Mouse (Mus musculus) heart, embryonic 11.5 days (tissue): Measurements from ENCODE around the gene Retreg2. TPM values are rescaled to one million over a fixed set of nuclear protein-coding genes. Genes with fewer than 3 reads are reported as not detected.

Source experiments
- ATAC-seq: fragments of 200-750 bp; cut with Nextera tagmentation; replicated peaks from 2 replicates; pipeline ENCODE4 v1.8.0; 2017; ENCODE audit warnings: moderate library complexity; ENCODE audit not compliant: insufficient number of reproducible peaks, low FRiP score, low TSS enrichment
- H3K27ac ChIP-seq: fragments of 300-500 bp; sonication (generic); 2 replicates; pipeline ENCODE4 v1.5.1; 2014; ENCODE audit warnings: mild to moderate bottlenecking, low read depth, low read length
- H3K27me3 ChIP-seq: fragments of 300-500 bp; sonication (generic); 2 replicates; pipeline ENCODE4 v1.6.1; 2014; ENCODE audit warnings: mild to moderate bottlenecking, low read length, mixed read lengths; ENCODE audit not compliant: control insufficient read depth, insufficient read depth
- H3K36me3 ChIP-seq: fragments of 300-500 bp; sonication (generic); 2 replicates; pipeline ENCODE4 v1.6.1; 2014; ENCODE audit warnings: mild to moderate bottlenecking, low read length, moderate library complexity, mixed read lengths; ENCODE audit not compliant: control insufficient read depth, insufficient read depth
- H3K4me1 ChIP-seq: fragments of 300-500 bp; sonication (generic); 2 replicates; pipeline ENCODE4 v1.6.1; 2014; ENCODE audit warnings: low read length; ENCODE audit not compliant: control insufficient read depth, insufficient read depth
- H3K4me2 ChIP-seq: fragments of 300-500 bp; sonication (generic); 2 replicates; pipeline ENCODE4 v1.6.1; 2014; ENCODE audit warnings: mild to moderate bottlenecking, moderate library complexity
- H3K4me3 ChIP-seq: fragments of 300-500 bp; sonication (generic); 2 replicates; pipeline ENCODE4 v1.5.1; 2014; ENCODE audit warnings: low read depth, low read length
- H3K9ac ChIP-seq: fragments of 300-500 bp; sonication (generic); 2 replicates; pipeline ENCODE4 v1.6.1; 2014; ENCODE audit warnings: mild to moderate bottlenecking, low read depth, low read length, moderate library complexity
- H3K9me3 ChIP-seq: fragments of 300-500 bp; sonication (generic); replicated peaks from 2 replicates; pipeline ENCODE4 v1.6.1; 2016; ENCODE audit warnings: low read length; ENCODE audit not compliant: control insufficient read depth
- WGBS: fragments of 180-500 bp; shearing (Covaris S2); extraction: QIAGEN DNeasy Blood & Tissue Kit; methylation state at CpG from one replicate; pipeline ENCODE4 v1.1.7; 2014; ENCODE audit not compliant: insufficient replicate concordance; 5-methylcytosine and 5-hydroxymethylcytosine counted together
- polyA plus RNA-seq: library from polyadenylated mRNA; unstranded; fragments of >200 nt; fragmentation: Nextera tagmentation; extraction: Ambion mirVana; gene quantifications from 2 replicates; pipeline ENCODE4 v1.2.1, GENCODE M21; 2014

Retreg2 gene
- polyA plus RNA-seq, 1 experiment from 2014 or later, result 37.7 TPM

- Histone ChIP-seq H3K9me3 (no peaks in the 10 kb centered on the region), H3K27ac (no peak overlapping the region), H3K4me1 (no peaks in the 10 kb centered on the region), H3K36me3 (no peaks in the 10 kb centered on the region), H3K27me3 (no peaks in the 10 kb centered on the region), H3K9ac (no peak overlapping the region), H3K4me2 (no peak overlapping the region), H3K4me3 (no peak overlapping the region)
- no peak for ATAC-seq
Observed at GRCm38 (mm10) chr1:75158990-75159389, 16.4 kb downstream of the Retreg2 start.

GRCm38 (mm10) chr1:75159540-75160255, 17.1 kb downstream of the Retreg2 start:
- Histone ChIP-seq H3K27ac (no peak overlapping the region), H3K36me3 (no peaks in the 10 kb centered on the region), H3K27me3 (no peaks in the 10 kb centered on the region), H3K4me3 (no peak overlapping the region), H3K4me1 (no peaks in the 10 kb centered on the region), H3K4me2 (no peak overlapping the region), H3K9me3 (no peaks in the 10 kb centered on the region), H3K9ac (no peak overlapping the region)
- WGBS, result 42% methylated on average over 5 of the region's 5 CpGs
- ATAC-seq, result no peak

GRCm38 (mm10) chr1:75160256-75160617, 17.7 kb downstream of the Retreg2 start:
- H3K4me3 ChIP-seq, result no peak overlapping the region
- ATAC-seq, result no peak
- no peaks in the 10 kb centered on the region for H3K4me1 ChIP-seq
- H3K4me2 ChIP-seq, result no peak overlapping the region
- no peak overlapping the region for H3K27ac ChIP-seq
- no peaks in the 10 kb centered on the region for H3K36me3 ChIP-seq
- 54% methylated on average over 4 of the region's 4 CpGs for WGBS
- H3K9me3 ChIP-seq, result no peaks in the 10 kb centered on the region
- no peaks in the 10 kb centered on the region for H3K27me3 ChIP-seq
- no peak overlapping the region for H3K9ac ChIP-seq

- Histone ChIP-seq H3K27ac (peak overlapping the region; percentile 59), H3K27me3 (no peaks in the 10 kb centered on the region), H3K36me3 (peaks cover 17% of the 10 kb centered on the region), H3K4me3 (peak overlapping the region; percentile 58), H3K4me2 (peak overlapping the region; percentile 75), H3K4me1 (peaks cover 6% of the 10 kb centered on the region; the same call in 1 of the 2 replicates), H3K9me3 (no peaks in the 10 kb centered on the region), H3K9ac (peak overlapping the region; percentile 77)
- ATAC-seq, result 0 out of 2 replicates have a peak, but pooled peaks have one; percentile 1
- 8% methylated on average over 7 of the region's 7 CpGs for WGBS
Observed at GRCm38 (mm10) chr1:75168093-75168471, 25.5 kb downstream of the Retreg2 start.

GRCm38 (mm10) chr1:75168472-75169464, 26.2 kb downstream of the Retreg2 start, which contains the start of gene Zfand2b:
TSS of gene Zfand2b (plus strand) at chr1:75168646.
- Histone ChIP-seq H3K4me1 (peaks cover 6% of the 10 kb centered on the region; the same call in 1 of the 2 replicates), H3K27ac (peak within 1 kb of the TSS; percentile 59), H3K9ac (peak within 1 kb of the TSS; percentile 77), H3K27me3 (no peaks in the 10 kb centered on the region), H3K4me2 (peak within 1 kb of the TSS; percentile 75), H3K4me3 (peak within 1 kb of the TSS; percentile 58), H3K9me3 (no peaks in the 10 kb centered on the region), H3K36me3 (peaks cover 17% of the 10 kb centered on the region)
- under 1% methylated on average over 56 of the region's 59 CpGs for WGBS
- ATAC-seq, result peak; percentile 97

GRCm38 (mm10) chr1:75179334-75180104, 36.9 kb downstream of the Retreg2 start:
- Histone ChIP-seq H3K36me3 (peaks cover 16% of the 10 kb centered on the region), H3K27me3 (no peaks in the 10 kb centered on the region), H3K4me3 (peak overlapping the region; percentile 56), H3K4me1 (peaks cover 12% of the 10 kb centered on the region; the same call in 1 of the 2 replicates), H3K9ac (peak overlapping the region; percentile 76), H3K9me3 (no peaks in the 10 kb centered on the region), H3K4me2 (peak overlapping the region; percentile 93), H3K27ac (peak overlapping the region; percentile 47)
- peak; percentile 50 for ATAC-seq
- 6% methylated on average over 23 of the region's 23 CpGs for WGBS

GRCm38 (mm10) chr1:75180105-75180590, 37.6 kb downstream of the Retreg2 start, which contains the start of gene Abcb6:
TSS of gene Abcb6 (minus strand) at chr1:75180392.
- H3K36me3 ChIP-seq, result peaks cover 20% of the 10 kb centered on the region

GRCm38 (mm10) chr1:75180741-75181140, 38.2 kb downstream of the Retreg2 start:
- 34% methylated on average over 7 of the region's 7 CpGs for WGBS
- Histone ChIP-seq H3K9ac (peak overlapping the region; percentile 76; the same call in 1 of the 2 replicates), H3K27me3 (no peaks in the 10 kb centered on the region), H3K27ac (no peak overlapping the region), H3K4me2 (peak overlapping the region; percentile 93), H3K36me3 (peaks cover 25% of the 10 kb centered on the region), H3K4me3 (peak overlapping the region; percentile 56; the same call in 1 of the 2 replicates), H3K4me1 (peaks cover 12% of the 10 kb centered on the region; the same call in 1 of the 2 replicates), H3K9me3 (no peaks in the 10 kb centered on the region)
- no peak for ATAC-seq

More at GRCm38 (mm10) chr1:75180105-75180590, 37.6 kb downstream of the Retreg2 start, which contains the start of gene Abcb6:
- no peaks in the 10 kb centered on the region for H3K27me3 ChIP-seq
- H3K27ac ChIP-seq, result peak within 1 kb of the TSS; percentile 47
- peak within 1 kb of the TSS; percentile 93 for H3K4me2 ChIP-seq
- peak within 1 kb of the TSS; percentile 56 for H3K4me3 ChIP-seq
- WGBS, result under 1% methylated on average over 31 of the region's 31 CpGs
- no peaks in the 10 kb centered on the region for H3K9me3 ChIP-seq
- H3K4me1 ChIP-seq, result peaks cover 12% of the 10 kb centered on the region; the same call in 1 of the 2 replicates
- peak within 1 kb of the TSS; percentile 76 for H3K9ac ChIP-seq
- peak; percentile 86 for ATAC-seq
